Mouse (Mus musculus): ENCODE data around the gene Atp8a1.

- no peak for TF ChIP-seq EP300 (IDR thresholded peaks at IDR 0.05; ENCODE audit: insufficient read depth, low read depth, low read length)
- no peak for TF ChIP-seq CTCF (IDR thresholded peaks at IDR 0.05; ENCODE audit: low read depth, low read length)
- TF ChIP-seq POLR2A (IDR thresholded peaks at IDR 0.05; ENCODE audit: insufficient read depth, low read length): no peak
Measured at GRCm38 (mm10) chr5:67572552-67573155, 274.6 kb downstream of the Atp8a1 start.
